Mouse (Mus musculus) small intestine, adult 2 months (tissue): Measurements from ENCODE around the gene Efhc1.

Source experiments
- CTCF ChIP-seq: fragments of 200-500 bp; IDR thresholded peaks from 2 replicates; pipeline ENCODE4 v1.5.1; 2012; ENCODE audit warnings: low read depth, mild to moderate bottlenecking, control low read depth, inconsistent platforms, low read length, moderate library complexity, mixed read lengths; ENCODE audit not compliant: insufficient replicate concordance, insufficient read length; ENCODE audit errors: extremely low read depth
- POLR2A ChIP-seq: fragments of 200-500 bp; IDR thresholded peaks from 2 replicates; pipeline ENCODE4 v1.6.1; 2012; ENCODE audit warnings: low read depth, mild to moderate bottlenecking, control low read depth, inconsistent platforms, low read length, moderate library complexity

GRCm38 (mm10) chr1:21006775-21007174 lies 55.3 kb downstream of the Efhc1 start:
- TF ChIP-seq CTCF (no peak), POLR2A (no peak)
